Mouse (Mus musculus): ENCODE data around the gene Marco.

Marco gene

DNA sequence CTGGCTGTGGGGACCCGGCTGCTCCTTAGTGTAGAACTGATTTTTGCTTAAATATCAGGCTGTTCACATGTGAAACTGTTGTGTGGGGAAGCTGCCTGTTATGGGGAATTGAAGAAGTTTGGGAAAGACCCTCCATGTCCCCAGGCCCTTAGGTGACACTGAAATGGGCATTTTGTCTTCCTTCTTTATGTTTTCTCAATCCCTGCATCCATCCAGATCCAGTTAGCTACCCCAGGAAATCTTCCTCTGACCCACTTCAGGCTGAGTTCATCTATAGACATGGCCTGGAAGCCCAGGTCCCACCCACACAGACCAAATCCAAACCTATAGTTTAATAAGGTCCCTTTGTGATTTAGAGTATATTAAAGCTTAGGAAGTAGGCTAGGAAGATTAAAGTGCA is at the start of gene Marco:
TSS of gene Marco (minus strand) at position 101 of the 400 bp plus-strand sequence.
- DNase-seq = no peak

DNA sequence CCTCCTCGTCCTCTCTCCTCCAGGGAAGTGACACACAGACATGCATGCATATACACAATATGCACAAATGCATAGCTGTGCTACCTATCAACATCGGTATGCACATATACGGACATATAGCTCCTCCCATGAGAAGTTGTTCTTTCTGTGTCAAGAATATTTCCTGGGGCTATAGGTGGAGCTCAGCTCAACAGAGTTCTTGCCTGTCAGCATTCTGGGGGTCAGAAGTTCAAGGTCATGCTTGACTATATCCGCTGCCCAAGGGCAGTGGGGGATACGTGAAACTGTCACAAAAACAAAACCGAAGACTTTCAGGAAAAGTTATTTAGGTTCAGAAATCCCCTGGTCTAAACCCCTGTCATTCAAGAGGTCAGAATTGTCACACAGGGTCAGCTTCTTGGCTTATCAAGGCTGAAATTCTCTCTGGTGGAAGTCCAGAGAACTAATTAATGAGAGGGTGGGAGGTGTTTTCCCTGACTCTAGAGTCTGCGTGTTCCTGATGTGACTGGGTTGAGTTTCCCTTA is 34.7 kb upstream of the Marco start:
- DNase-seq = no peak

DNA sequence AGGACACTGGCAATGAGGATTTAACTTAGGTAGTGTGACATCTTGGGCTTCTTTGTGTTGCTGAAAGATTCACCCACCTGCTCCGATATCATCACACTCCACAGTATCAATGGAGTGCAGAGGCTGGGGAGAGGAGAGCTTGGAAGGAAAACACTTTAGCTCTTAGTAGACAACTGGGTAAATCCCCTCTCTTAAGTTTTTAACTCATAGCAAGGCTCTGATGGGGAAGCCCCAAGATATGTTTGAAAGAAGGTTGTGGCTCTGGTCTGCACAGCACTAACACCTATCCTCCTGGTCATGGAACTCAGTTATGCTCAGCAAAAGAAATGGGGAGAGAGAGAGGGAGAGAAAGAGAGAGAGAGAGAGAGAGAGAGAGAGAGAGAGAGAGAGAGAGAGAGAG is 32.2 kb upstream of the Marco start:
- DNase-seq = no peak

DNA sequence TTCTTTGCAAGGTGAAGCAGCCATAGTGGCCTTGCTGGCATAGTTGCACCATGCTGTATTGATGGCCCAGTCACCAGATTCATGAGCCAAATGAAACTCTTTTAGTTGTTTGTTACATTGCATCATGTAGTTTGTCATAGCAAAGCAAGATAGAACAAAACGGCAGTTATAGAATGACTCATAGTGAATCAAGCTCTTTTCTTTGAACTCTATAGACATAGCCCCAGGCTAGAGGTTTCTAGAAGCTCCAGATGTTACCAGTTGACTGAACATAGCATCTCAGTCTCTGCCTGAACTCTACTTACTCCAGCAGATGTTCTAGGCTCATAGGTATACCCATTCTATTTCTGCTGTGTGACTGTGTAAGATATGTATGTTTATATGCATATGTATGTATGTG is 31.1 kb upstream of the Marco start:
- no peak for DNase-seq

DNA sequence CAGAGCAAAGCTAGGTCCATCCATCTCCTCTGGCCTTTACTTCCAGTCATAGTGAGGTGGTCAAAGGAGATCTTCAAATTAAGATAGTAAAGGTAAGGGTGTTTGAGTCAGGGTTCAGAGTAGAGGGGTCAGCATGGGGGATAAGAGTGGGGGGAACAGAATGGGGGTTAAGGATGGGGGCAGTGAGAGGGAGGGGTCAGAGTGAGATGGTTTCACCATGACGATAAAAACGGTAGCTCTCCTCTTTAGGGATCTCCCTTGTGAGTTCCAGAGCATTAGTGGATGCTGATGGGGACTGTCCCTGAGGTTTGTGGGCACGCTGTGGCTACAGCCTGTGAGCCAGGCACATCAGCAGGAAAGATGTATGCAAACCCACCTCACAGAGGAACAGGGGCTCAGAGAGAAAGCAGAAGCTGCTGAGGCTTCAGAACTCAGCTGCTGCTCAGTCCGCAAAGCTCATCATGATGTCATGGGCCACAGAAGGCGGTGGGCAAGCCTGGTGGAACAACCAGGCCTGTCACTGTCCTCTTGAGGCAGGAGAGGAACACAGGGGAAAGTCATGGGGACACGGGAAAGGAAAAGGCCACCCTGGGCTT is 27.6 kb upstream of the Marco start:
- no peak for DNase-seq

DNA sequence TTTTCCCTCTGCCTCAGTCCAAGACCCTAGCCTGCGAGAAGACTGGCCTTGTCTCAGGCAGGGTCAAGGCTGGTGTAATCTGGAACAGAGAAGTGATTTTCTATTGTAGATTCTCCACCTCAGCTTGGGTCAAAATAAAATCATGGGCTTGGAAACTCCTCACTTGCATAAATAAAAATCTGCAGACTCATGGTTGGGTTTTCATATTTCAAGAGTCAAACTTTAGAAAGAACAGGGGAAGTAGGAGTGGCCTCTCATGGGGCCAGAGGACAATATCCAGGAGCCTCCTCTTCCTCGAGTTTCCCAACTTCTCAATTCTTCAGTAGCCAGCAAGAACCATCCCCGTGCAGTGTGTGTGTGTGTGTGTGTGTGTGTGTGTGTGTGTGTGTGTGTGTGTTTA is 26.9 kb upstream of the Marco start:
- no peak for DNase-seq

DNA sequence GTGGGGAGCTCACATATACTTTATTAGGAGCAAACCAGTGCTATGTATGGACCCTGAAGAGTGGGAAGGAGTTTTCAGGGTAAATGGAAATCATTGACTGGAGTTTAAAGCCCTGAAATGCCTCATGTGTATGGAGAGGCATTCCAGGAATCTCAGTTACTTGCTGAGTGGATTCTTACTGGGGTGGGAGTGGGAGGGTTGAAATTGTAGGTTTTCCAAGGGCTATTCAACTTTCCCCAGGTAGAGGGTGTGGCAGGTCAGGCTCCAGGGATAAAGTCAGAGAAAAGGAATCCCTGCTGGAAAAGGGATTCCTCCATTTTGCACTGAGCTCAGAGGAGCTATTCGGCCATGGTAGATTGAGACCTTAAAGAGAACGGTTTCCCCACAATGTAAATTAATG is 25.1 kb upstream of the Marco start:
- no peak for DNase-seq

DNA sequence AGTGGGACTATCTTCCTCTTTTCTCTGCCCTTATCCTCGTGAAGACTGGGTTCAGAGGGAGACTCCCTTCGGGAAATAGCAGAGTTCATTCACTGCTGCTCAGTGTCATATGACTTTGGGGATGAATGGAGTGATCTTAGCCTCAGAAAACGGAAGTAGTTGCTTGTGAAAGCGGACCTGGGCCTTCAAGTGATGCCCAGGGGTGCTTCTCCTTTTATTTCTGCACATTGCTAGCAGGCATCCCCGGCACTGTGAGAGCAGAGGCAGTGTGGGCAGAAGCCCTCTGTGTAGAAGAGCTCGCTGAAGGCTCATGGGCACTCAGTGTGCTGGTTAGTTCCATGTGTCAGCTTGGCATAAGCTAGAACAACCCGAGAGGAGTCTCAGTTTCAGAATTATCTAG is 12.8 kb upstream of the Marco start:
- no peak for DNase-seq

DNA sequence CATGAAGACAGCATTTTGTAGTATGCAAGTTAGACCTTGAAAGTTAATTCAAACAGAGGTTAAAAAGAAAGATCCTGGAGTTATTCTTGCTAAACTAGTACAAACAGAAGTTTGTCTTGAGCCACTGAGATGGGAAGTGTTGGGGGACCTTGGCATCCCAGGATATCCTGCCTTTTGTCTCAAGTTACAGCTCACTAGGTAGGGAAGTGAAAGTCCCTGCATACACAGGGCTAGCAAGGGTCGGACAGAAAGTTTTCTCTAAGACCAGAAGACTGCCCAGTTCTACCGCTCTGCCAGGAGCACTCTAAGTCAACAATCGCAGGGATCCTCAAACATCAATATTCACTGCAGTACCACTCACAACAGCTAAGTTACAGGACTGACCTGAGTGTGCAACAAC is 5.5 kb upstream of the Marco start:
- no peak for DNase-seq

DNA sequence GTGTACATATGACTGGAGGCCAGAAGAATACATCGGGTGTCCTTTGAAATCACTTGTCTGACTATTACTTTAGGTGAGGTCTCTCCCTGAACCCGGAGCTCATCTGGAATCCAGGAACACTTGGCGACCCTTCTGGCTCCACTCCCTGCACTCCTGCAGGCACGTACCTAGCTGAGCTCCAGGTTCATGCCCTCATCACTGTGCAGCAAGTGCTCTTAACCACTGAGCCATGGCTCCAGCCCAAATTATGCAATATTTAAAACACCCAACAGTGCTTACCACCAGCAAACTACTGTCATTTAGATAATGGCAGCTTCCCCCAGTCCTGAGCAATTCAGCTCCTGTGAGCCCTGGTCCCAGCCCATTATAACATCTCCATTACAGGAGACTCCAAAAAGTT is 4.2 kb upstream of the Marco start:
- DNase-seq = no peak

DNA sequence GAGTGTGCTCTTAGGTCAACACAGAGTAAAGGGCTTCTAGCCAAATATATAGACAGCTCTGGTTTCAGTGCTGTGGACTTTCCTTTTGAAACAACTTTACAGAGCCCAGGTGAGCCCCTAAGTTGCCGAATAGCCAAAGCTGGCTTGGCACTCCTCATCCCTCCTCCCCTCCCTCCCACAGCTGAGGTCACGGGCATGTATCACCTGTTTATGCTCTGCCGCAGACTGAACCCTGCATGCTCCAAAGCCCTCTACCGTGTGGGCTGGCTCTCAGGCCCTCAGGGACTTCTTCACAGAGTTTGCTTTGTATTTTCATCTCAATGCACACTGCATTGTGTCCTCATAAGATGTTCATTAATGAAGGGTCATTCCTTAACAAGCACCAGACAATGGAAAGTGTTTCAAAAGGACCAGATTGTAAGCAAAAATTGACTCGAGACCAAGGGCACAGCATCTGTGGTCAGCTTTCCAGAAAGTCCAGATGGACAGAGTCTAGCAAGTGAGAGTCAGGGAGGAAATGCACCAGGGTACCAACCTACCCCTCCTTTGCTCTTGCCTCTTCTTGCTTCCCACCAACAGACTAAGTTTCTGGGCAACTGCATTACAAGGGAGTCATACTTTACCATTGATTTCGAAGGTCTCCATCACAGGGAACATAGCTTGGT is 646 bp downstream of the Marco start:
- DNase-seq = no peak

DNA sequence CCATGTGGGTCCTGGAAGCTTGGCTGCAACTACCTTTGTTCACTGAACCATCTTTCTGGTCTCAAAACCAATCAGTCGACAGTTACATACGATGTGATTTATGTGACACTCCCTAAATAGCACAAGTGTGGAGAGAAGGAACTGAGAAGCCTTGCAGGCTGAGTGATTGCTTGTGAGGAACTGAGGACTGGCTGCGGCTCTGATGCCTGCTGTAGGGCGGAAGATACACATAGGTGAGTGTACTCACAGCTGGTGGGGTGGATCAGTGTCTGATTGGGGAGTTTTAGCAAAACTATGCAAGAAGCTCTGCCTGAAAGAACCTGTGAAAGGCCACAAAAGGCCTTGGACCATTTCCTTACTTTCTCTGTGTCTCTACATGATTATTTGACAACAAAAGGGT is 3.3 kb downstream of the Marco start:
- DNase-seq = no peak

DNA sequence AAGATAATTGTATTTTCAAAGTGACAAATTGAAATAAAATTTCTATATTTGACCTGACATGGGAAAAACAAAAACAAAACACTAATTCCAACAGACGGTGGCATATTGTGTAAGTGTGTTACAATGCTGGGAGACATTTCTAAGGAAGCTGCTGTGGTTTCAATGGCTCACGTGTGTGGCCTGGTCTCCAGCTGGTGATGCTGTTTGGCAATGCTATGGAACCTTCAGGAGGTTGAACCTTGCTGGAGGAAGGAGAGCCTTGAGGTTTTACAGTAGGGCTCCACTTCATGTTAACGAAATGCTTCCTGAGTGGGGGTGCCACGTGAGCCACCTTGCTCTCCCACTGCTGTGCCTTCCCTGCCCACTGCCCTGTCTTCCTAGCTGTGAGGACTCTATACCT is 6.8 kb downstream of the Marco start:
- DNase-seq = no peak

DNA sequence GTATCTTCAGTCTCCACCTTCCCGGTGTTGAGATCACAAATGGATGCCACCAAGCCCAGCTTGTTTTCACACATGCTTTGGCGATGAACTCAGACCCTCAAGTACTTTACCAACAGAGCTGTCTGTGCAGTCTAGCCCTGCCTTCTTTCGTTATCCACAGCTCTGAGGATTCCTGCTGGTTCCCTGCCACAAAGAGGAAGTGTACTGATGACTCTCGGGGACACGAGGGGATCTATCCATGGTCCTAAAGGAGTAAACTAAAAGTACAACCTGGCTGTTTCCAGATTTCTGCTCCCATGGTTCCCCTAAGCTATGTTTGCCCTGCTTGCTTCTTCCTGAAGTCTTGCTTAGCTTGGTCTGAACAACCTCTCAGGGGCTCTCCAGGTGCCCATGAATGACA is 23.9 kb downstream of the Marco start:
- no peak for DNase-seq

DNA sequence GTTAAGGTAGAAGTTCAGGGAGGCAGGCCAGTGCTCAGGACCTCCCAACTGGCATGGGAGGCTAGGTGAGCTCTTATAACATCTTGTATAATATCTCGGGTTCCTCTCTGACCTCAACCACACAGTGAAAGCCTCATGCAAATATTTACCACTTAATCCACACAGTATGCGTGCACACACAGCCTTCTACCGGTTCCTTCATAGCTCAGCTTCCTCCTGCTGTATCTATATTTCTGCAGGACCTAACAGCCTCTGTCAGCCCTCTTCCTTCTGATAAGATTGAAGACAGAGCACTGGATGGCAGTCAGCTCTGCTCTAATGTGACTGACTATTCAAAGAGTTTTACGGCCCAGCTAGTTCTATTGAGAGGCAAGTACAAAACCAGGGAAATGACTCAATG is 30.0 kb downstream of the Marco start:
- DNase-seq = no peak

DNA sequence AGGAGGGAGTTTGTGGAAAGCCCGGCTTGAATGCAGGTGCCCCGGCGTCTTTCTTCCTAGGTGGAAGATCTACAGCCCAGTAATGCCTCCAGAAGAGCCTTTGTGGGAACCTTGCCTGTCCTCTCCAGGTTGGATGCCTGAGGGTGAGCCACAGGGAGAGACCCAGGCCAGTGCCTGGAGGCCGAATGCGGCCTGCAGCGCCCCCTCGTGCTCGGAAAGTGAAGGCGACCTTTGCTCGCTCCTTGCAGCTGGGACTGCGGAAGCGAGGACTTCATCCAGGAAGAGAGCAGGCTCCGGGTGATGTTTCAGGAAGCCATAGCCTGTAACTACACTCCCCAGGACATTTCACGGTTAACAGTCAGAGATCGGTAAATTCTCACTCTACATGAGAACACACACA is 35.9 kb downstream of the Marco start:
- DNase-seq = peak in 1 of 2 experiments; percentile 4

DNA sequence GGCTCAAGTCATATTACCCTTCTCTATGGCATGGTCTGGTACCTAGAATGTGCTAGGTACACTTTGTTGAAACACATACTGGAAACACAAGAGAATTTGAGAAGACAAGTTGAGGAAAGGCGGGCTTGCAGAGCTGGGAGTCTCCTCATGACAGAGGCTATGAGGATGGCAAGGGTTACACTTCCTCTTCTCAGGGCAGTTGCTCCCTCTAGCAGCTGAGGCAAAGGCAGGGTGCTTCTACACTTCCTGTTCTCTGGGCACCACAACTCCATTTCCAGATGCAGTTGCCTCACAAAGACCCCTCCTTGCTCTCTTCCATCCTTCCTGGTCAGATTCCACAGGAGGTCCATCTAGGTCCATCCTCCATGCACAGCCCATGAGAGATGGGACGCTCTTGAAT is 37.5 kb downstream of the Marco start:
- no peak for DNase-seq

DNA sequence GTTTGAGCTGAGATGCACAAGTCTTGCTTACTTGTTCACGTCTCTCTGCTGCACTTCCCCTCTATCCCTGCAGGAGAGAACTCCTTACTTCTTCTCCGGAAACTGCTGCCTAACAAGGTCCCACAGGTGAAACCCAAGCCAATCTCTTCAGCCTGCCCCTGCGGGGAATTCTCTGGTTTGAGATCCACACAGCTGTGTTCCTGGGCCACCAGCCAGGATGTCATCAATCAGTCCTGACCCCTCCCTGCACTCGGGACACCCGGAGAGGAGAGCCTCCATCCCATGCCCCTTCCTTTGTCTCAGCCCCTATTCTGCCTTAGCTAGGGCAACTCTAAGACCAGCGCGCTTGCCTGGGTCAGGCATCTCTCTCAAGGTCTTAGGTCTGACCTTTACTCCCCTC is 38.1 kb downstream of the Marco start:
- DNase-seq = no peak

DNA sequence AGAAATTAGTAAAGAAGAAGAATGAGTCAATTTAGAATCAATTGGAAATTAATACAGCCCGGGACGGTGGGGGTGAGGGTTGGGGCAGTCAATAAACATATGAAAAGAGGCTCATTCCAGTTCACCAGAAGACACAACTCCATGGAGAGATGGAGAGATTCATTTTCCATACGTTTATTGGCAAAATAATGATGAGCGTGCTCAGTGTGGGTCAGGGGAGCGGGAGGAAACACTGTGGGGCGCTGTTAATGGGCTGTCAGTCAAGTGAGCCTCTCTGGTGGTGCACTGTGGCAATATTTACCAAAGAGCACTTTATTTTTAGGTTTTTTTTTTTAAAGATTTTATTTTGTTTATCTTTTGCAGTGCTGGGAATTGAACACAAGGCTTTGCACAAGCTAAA is 45.8 kb downstream of the Marco start:
- DNase-seq = no peak

DNA sequence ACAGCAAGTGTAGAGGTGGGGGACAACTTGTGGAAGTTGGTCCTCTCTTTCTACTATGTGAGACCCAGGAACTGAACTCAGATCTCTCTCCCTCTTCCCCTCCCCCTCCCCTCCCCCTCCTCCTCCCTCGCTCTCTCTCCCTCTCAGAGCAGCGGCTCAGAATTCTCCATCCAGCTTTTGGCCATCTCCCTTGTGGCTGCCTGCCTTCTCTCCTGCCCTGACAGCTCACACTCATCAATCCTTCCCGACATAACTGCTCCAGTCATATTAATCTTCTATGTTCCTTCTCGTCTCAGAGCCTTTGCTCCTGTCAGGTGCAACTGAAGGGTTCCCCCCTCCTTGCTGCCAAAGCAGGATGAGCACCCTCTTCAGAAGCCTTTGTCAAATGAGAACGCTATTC is 46.3 kb downstream of the Marco start:
- DNase-seq = no peak

DNA sequence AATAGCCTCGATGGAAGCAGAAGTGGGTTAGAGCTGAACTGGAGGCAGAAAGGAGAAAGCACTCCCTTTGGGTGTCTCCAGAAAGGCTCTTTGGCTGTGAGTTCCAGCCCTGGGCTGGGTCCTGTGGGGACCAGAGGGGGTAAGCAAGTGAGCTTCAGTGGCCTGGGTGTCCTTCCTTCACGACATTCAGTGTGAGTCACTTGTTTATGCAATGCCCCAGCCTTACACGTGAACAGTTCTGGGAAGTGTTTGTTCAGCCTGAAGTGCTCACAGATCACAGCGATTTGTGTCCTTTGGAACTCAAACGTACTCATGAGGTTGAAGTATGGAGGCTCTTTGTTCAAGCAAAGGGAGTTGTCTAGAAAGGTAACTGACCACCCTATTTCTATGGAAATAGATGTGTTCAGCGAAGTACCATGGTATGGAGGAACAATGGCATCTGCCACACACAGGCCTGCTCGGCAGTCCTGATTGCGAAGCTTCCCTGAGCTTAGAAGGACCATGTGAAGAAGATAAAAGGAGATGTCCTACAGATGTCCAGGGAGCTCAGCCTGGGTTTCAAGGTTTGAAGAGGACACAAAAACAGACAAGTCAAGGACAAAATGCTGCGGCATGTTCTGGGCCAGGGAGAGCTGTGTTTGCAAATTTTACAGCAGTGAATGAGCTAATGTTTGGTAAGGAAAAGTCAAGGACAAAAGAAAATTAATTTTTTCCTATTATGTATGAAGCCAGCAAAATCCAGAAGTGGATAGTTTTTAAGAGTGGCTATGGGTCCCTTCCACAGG is 53.1 kb downstream of the Marco start:
- no peak for DNase-seq

DNA sequence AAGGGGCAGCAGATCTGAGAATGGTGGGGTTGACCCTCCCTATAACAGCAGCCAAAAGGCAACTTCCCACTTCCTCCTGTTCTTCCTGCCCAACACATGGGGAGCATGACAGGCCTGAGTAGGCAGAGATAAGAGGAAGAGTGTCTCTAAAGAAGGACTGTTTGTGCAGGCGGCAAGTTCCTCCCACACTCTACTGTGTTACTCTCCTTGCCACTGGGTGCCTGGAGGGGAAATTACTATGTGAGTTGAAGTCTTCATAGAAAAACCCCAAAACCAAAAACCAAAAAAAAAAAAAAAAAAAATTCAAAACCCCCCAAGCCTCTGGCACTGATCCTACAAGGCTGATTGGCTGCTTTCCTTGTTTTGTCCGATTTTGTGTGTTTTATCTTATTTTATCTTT is 55.2 kb downstream of the Marco start:
- DNase-seq = no peak

DNA sequence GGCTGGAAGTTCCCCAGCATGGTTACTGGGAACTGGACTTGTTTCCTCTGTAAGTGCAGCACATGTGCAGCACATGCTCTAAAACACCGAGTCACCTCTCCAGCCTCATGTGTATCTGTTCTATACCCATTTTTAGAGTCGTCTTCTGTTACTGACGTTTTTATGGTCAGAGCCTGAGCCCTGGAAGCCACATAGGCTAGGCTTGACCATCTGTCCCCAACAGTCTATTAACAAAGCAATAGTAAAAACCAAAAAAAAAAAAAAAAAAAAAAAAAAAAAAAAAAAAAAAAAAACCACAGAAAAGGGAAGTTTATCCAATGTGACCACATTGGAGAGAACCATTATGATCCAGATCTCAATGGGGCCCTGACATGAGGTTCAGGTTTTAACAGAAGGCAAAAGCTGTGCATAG is 61.6 kb downstream of the Marco start:
- no peak for DNase-seq

DNA sequence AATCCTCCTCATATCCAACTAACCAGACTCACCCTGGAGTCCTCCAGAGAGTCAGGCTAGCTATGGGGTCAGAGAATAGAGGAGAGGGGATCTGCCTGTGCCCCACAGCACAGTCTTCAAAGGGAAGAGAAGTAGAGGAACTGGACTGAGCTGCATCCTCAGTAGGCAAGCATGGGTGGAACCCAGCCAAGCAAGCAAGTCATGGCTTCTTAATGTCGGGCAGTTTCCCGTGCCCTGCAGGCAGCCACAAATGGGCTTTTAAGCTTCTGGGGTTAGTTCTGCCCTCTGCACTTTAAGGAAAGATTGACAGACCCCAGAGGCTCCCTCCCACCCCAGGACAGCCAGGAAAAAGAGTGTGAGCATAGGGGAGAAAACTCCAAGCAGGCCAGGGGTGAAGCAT is 63.2 kb downstream of the Marco start:
- no peak for DNase-seq
